Mouse (Mus musculus) CD4-positive, CD25-positive, alpha-beta regulatory T cell, adult 2 months (primary cell): Measurements from ENCODE around the gene Pfdn6.
"Not testable (repeated sequence)": the region's sequence is repeated elsewhere in the genome, so short reads cannot be mapped to it uniquely, and the experiment has no call there.

ENCODE experiments used
- DNase-seq: peaks from one replicate; pipeline ENCODE4 v3.0.0-alpha.2; 2012; ENCODE audit warnings: low read depth, low spot score

Gene Pfdn6

DNA sequence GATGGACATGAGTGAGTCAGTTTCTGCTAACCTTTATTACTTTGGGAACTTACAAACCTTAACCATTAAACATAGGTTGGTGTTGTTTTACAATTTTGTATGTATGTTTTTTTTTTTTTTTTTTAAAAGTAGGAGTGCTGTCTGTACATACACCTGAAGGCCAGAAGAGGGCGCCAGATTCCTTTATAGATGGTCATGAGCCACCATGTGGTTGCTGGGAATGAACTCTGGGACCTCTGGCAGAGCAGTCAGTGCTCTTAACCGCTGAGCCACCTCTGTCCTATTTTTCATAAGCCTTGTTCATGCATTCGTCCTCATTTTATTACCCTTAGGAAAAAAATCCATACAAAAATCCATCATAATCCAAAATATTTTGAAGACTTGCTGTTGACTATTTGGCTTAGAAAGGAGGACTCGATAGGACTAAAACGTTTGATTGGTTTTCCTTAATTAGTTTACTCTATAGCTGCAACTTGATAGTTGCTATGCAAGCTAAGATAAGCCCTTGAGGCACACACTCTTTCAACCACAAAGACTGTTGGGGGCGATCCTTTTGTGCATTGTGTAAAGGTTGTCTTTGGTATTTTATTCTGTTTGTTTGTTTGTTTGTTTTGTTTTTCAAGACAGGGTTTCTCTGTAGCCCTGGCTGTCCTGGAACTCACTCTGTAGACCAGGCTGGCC is 42.9 kb downstream of the Pfdn6 start:
- peak; percentile 92 for DNase-seq

DNA sequence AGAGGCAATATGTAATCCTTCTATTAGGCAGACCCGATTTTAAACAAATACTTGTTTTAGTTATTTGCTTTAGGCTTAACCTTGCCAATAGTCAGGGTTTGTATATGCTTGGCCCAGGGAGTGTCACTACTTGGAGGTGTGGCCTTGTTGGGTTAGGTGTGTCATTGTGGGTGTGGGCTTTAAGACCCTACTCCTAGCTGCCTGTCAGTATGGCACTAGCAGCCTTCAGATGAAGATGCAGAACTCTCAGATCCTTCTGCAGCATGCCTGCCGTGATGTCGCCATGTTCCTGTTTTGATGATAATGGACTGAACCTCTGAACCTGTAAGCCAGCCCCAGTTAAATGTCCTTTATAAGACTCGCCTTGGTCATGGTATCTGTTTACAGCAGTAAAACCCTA is 47.1 kb downstream of the Pfdn6 start:
- not testable (repeated sequence) for DNase-seq

DNA sequence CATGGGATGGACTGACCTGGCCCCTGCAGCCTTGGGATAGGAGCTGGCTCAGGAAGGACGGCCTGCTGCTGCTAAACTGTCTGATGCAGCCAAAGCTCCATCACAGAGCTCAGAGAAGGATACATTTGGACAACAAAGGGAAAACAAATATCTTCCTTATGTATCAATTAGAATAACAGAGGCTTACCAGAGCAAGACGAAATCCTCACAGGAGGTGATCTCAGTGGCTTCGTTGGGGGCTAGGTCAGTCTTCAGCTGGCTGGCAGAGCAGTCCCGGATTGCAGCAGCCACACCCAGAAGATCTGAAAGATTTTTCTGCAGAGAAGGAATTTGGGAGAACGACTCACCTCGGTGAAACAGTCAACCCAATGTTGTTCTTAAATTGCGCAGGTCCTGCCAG is 47.7 kb downstream of the Pfdn6 start:
- DNase-seq, result no peak

DNA sequence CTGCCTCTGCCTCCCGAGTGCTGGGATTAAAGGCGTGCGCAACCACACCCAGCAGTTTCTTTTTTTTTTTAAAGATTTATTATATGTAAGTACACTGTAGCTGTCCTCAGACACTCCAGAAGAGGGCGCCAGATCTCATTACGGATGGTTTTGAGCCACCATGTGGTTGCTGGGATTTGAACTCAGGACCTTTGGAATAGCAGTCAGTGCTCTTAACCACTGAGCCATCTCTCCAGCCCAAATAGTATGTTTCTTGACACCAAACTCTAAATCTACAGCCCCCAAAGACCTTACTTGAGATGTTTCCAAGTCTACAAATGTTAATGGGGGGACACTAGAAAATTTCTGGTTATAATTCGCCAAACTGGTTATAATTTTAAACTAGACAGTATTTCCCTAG is 48.3 kb downstream of the Pfdn6 start:
- DNase-seq, result not testable (repeated sequence)

DNA sequence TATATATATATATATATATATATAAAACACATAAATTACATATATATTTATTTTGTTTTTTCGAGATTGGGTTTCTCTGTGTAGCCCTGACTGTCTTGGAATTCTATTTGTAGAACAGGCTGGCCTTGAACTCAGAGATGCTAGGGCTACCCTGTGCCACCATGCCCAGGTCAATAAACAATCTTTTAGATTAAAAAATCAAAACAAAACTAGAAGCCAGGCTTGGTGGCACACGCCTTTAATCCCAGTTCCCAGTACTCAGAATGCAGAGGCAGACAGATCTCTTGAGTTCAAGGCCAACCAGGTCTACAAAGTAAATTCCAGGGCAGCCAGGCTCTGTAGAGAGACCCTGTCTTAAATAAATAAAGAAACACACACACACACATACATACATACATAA is 48.8 kb downstream of the Pfdn6 start:
- no peak for DNase-seq

DNA sequence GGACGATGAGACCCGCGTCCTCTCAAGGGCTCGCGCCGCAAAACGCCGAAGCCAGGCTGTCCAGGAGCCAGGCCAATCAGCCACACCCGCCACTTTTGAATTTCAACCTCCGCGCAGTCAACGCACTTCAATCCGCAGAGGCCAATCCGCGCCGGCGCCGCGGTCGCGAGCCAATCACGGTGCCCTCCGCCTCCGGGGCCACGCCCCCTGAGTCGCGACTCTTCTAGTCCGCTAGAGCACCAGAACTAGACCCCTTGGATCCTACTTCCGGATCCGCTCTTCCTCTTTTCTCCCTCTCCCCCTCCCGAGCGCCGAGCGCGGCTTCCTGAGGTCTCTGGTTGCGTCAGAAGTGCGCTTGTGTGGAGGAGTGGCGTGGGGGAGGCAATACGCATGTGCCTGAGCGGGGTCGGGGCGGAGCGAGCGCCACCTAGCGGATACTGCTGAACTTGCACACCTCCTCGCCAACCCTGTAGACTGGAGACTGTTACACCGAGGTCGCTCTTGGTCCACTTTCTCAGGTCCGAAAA is 49.5 kb downstream of the Pfdn6 start, which contains the start of gene Kifc1:
Gene Kifc1 (minus strand): TSS at position 129 of the 527 bp plus-strand sequence.
- DNase-seq, result peak; percentile 99

DNA sequence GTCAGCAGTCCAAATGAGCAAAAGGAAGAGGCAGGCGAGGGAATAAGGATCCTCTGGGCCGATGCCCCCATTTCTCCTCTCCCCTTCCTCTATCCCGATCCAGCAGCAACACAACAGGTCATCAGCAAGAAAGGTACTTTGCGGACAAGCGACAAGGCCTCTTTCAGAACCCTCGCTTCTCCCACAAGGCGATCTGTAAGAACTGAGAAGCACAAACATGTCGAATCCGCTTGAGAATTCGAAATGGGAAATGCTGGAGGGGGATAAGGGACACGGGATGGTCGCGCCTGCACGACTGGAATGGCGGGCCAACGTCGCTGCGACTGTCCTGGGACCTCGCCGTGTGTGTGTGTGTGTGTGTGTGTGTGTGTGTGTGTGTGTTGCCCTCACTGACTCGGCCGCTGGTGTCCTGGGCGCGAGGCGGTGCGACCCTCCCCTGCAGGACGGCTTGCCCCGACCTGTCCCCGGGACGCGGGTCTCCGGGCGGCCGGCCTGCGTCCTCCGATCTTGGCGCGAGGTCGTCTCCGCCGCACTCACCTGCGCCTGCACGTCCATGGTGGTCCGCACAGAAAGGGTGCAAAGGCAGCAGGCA is 50.1 kb downstream of the Pfdn6 start:
- not testable (repeated sequence) for DNase-seq
